Mouse (Mus musculus) ovary, adult 10 weeks (tissue): ENCODE results near the gene Ddias. TPM values are rescaled to one million over a fixed set of nuclear protein-coding genes. Genes with fewer than 3 reads are reported as not detected.

Source experiments
- polyA plus RNA-seq: library from polyadenylated mRNA; stranded (reverse); fragments of 350-450 nt; fragmentation: Illumina TruSeq; extraction: RNeasy Lipid Tissue Mini Kit (QIAGEN cat#74804); gene quantifications from one replicate; pipeline ENCODE4 v1.2.3, GENCODE M21; 2014

The Ddias gene
- polyA plus RNA-seq: 28.4 TPM

DNA sequence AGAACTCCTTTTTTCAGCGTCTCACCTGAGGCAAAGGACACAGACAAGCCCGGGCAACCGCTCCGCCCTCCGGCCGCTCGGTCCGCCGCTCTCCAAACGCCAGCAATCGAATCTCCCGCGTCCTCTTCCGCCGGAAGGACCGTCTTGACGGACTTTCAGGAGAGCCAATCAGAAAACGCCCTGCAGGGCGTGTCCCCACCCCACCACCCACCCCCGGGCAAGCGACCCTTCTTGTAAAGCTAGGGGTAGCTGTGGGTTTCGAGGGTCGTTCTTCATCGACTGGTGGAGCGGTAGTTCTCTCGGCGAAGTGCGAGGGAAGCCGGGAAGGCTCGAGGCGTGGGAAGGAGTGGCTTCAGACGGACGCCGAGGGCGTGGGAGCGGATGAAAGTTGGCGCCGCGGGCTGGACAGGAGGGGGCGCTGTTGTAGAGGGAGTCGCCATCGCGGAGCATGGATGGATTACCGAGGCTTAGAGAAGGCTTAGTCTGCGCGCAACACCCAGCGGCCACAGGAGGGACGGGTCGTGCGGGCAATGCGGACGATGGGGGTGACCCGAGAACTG lies at the start of gene Ddias, which contains the start of gene Prcp:
Gene Ddias, minus strand, starts transcription at position 132 of the 560 bp plus-strand sequence.
Gene Prcp, plus strand, starts transcription at position 355 of the 560 bp plus-strand sequence.

Other genes with a start within 250 kb of the Ddias start
- 9.1 TPM for gene Ankrd42, start 237.1 kb downstream of the Ddias start, polyA plus RNA-seq
- 88.5 TPM for gene Pcf11, start 204.3 kb downstream of the Ddias start, polyA plus RNA-seq
- gene Rab30, start 132.6 kb downstream of the Ddias start, polyA plus RNA-seq: 9.0 TPM
- gene Prcp, start 223 bp upstream of the Ddias start, polyA plus RNA-seq: 32.6 TPM
- gene Fam181b, start 205.6 kb upstream of the Ddias start, polyA plus RNA-seq: 6.6 TPM